Mouse (Mus musculus): Measurements from ENCODE around the gene Men1.

Gene Men1

DNA sequence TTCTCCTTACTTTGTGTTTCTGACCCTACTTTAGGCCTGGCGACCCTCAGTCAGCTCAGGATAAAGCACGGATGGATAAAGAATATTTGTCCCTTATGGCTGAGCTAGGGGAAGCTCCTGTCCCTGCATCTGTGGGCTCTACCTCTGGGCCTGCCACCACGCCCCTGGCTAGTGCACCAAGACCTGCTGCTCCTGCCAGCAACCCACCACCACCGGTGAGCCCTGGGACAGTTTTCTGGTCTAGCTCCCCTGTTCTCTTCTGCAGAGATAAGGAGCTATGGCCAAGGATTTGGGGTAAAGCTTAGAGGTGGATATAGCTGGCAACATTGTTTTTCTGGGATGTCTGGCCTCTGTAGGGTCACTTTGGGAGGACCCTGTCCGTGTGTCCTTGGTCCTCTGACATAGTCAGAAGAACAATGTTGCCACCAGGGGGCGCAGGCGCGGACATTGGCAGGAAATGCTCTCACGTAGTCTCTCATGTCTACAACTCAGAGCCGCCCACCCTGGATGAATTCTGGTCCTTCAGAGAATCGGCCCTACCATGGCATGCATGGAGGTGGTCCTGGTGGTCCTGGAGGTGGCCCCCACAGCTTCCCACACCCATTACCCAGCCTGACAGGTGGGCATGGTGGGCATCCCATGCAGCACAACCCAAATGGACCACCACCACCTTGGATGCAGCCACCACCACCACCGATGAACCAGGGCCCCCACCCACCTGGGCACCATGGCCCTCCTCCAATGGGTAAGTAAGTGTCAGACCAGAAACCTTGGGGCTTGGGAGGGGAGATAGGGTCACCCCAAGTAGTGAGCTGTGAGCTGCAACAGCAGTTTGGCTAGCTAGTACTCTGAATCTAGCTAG, 39.0 kb downstream of the Men1 start:
- peak; percentile 82 for DNase-seq

DNA sequence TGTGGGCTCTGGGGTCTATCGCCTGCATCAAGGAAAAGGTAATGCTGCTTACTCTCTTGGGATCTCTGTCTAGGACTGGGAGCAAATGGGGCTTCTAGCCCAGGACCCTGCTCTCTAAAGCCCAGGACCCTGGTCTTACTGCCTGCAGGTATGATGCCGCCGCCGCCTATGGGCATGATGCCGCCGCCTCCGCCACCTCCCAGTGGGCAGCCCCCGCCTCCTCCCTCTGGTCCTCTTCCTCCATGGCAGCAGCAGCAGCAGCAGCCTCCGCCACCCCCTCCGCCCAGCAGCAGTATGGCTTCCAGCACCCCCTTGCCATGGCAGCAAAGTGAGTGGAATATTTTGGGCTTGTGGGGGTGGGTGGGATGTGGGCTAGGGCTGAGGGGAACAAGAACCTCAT, 39.8 kb downstream of the Men1 start:
- no peak for DNase-seq

- DNase-seq: no peak
These were observed 40.9 kb downstream of the Men1 start for GRCm38 (mm10) chr19:6375423-6376254.

- peak; percentile 77 for DNase-seq
These were observed 41.4 kb downstream of the Men1 start for GRCm38 (mm10) chr19:6376255-6376564.

DNA sequence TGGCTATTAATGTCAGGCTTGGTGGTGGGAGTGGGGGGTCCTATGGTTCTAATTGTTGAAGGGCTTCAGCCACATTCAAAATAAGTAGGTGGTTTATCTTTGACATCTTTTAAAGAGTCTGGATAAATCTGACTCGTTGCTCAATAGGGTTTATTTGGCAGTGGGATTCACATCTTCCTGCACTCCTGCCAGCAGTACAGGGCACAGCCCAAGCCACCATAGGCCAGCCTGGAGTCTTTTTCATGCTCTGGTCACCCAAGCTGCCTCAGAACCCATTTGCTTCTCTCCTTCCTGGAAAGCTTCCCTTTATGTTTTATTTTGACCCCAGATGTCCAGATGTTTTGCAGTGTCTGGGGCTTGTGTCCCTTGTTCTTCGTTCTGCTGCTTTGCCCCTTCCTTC, 41.9 kb downstream of the Men1 start:
- DNase-seq: no peak

DNA sequence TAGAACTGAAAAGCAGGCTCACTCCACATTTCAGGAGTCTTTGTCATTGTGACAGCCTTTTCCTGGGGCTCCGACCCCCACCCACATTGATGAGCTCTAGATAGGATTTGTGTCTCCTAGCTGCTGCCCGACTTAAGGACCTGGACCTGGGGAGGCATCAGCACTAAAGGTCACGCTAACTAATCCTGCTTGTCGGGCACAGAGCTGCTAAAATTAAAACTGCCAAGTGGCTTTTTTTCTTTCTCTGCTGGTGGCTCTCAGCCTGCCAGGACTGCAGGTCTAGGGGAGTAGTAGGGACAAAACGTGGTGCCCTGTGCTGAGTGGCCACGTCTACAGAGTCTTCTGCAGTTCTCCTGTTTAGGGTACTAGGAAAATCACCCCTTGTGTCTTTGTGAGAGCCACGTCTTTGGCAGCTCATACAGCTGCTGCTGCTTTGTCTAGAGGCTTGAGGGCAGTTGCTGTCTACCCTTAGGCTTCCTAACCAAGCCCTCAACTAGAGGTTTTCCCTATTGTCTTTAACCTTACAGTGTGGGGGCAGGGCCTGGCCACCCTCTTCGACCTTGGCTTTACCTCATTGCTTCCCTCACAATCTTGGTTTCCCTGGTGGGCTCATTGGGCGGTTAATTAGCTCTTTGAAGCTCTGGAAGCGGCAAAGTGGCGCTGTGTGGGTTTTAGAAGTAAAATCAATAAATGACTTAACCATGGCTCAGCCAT, 42.7 kb downstream of the Men1 start:
- no peak for DNase-seq

GRCm38 (mm10) chr19:6380411-6381166, 45.8 kb downstream of the Men1 start:
- DNase-seq: no peak

DNA sequence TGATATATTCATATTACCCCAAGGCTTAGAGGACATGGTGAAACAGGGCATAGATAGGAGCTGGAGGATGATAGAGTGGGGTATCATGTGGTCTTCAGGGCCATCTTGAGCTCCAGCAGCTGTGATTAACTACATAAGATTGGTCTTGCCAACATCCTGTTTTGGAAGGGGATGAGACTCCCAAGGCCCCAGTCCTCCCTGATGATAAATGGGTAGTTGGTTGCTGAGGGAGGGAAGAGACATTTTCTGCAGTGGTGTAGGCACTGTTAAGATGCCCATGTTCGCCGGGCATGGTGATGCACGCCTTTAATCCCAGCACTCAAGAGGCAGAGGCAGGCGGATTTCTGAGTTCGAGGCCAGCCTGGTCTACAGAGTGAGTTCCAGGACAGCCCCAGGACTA, 46.5 kb downstream of the Men1 start:
- DNase-seq: no peak

- peak; percentile 83 for DNase-seq
These were observed 47.6 kb downstream of the Men1 start for GRCm38 (mm10) chr19:6382323-6382924.

GRCm38 (mm10) chr19:6383470-6383869, 48.7 kb downstream of the Men1 start:
- DNase-seq: no peak

DNA sequence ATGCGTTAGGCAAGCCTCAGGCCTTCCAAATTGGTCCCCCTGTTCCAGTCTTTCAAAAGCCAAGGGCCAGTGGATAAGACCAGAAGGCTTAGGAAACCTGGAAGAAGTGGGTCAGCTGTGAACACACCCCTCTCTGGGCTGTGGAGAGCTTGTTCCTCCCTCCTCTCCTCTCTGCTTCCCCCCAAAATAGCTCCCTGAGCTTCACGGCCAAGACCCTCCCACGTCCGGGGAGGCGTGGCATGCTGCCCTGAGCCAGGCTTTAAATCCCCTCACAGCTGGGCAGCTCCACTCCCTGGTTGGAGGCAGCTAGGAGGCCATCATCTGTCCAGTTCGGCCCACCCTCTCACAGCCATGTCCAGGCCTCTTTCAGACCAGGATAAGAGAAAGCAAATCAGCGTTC, 49.3 kb downstream of the Men1 start, which contains the start of gene Pygm:
TSS of gene Pygm (plus strand) at position 272 of the 400 bp plus-strand sequence.
- DNase-seq: peak; percentile 62

- no peak for DNase-seq
These were observed 50.2 kb downstream of the Men1 start for GRCm38 (mm10) chr19:6384954-6385353.

DNA sequence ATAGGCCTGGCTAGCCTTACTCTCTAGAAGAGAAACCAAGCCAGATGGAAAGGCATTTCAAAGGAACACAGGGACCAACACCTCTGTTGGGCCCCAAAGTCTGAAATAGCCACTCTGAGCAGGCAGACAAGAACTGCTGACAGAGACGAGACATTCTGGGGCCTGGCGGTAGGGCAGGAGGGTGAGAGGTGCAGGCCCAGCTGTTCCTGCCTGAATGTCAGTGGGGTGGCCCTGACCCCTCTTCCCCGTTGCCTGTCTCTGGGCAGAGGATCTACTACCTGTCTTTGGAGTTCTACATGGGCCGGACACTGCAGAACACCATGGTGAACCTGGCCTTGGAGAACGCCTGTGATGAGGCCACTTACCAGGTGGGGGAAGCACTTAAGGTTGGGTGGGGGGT, 50.6 kb downstream of the Men1 start:
- DNase-seq: no peak

DNA sequence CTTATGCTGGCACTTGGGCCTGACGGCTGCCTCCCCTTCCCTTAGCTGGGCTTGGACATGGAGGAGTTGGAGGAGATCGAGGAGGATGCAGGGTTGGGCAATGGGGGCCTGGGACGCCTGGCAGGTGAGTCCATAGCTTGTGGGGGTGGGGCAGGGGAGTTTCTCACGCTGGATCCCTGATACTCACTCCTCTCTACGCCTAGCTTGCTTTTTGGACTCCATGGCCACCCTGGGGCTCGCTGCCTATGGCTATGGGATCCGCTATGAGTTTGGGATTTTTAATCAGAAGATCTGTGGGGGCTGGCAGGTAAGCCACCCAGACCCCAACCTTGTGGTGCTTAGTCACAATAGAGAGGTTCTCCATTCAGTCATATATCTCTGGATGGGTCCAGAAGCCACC, 51.0 kb downstream of the Men1 start:
- DNase-seq: no peak

DNA sequence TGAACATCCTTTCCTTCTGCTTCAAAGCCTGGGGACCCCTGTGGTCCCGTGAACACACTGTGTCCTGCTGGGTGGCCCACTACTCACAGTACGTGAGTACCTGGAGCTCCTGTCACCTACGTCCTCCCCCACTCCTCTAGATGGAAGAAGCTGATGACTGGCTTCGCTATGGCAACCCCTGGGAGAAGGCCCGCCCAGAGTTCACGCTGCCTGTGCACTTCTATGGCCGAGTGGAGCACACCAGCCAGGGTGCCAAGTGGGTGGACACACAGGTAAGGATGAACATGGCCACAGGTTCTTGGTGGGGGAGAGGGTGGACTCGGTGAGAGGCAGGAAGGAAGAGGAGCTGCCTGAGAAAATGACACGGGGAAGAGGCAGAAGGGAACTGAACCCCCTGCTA, 51.5 kb downstream of the Men1 start:
- DNase-seq: no peak

GRCm38 (mm10) chr19:6388006-6388405, 53.2 kb downstream of the Men1 start:
- peak; percentile 82 for DNase-seq

GRCm38 (mm10) chr19:6389803-6390202, 55.0 kb downstream of the Men1 start:
- DNase-seq: no peak

GRCm38 (mm10) chr19:6390251-6390650, 55.5 kb downstream of the Men1 start:
- DNase-seq: no peak
